Mouse (Mus musculus) liver (tissue): ENCODE results near the gene Samd14.

Source experiments
- DNase-seq: peaks from one replicate; pipeline ENCODE4 v3.0.0-alpha.2; 2020; ENCODE audit warnings: mixed read lengths

Samd14 gene

DNA sequence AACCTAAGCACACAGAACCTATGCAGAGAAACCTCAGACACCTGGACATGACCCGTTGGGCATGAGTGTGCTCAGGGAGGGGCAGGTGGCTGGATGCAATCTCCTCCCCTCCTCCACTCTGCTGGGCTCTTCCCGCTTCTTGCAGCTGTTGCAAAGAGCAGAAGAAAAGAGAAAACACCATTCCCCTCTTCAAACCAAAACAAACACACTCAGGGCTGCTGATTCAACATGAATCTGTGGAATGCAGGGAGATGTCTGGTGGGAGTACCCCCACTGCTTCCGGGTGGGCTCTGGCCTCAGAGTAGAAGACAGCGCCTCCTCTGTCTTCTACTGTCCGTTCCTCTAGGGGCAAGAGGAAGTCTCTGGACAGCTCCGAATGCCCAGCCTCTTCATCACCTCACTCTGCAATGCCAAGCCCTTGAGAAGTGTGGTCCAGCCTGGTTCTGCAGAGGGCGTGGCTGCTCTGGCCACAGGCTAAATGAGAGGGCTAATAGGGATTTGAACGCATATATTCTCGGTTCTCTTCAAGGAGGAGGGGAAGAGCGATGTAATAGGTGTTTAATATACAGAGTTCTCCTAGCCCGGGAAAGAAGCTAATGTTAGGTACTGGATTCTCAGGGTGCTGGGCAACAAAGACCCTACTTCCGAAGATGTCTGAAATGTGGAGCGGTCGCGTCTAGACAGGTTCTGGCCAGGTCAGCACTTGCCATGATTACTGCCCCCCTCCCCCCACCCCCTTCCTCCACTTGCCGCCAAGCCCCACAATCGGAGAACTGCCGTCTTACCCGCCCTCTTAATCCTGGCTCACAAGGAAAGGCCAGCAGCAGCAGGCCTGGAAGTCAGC is 65.7 kb downstream of the Samd14 start:
- DNase-seq = no peak
